Mouse (Mus musculus) liver, embryonic 12.5 days (tissue): ENCODE data around the gene Slc44a5. TPM values are rescaled to one million over a fixed set of nuclear protein-coding genes. Genes with fewer than 3 reads are reported as not detected.
"Not testable (repeated sequence)": the region's sequence is repeated elsewhere in the genome, so short reads cannot be mapped to it uniquely, and the experiment has no call there.

Experiments
- ATAC-seq: fragments of 200-750 bp; cut with Nextera tagmentation; 2 replicates; pipeline ENCODE4 v1.8.0; 2017; ENCODE audit warnings: moderate number of reproducible peaks, mild to moderate bottlenecking, moderate library complexity
- H3K27ac ChIP-seq: fragments of 300-500 bp; sonication (generic); 2 replicates; pipeline ENCODE4 v1.5.1; 2016; ENCODE audit warnings: mild to moderate bottlenecking
- H3K27me3 ChIP-seq: fragments of 300-500 bp; sonication (generic); replicated peaks from 2 replicates; pipeline ENCODE4 v1.6.1; 2016; ENCODE audit warnings: mild to moderate bottlenecking, moderate library complexity
- H3K36me3 ChIP-seq: fragments of 300-500 bp; sonication (generic); 2 replicates; pipeline ENCODE4 v1.6.1; 2016; ENCODE audit warnings: mild to moderate bottlenecking, moderate library complexity
- H3K4me1 ChIP-seq: fragments of 300-500 bp; sonication (generic); 2 replicates; pipeline ENCODE4 v1.6.1; 2016
- H3K4me2 ChIP-seq: fragments of 300-500 bp; sonication (generic); 2 replicates; pipeline ENCODE4 v1.6.1; 2016; ENCODE audit warnings: mild to moderate bottlenecking, moderate library complexity
- H3K4me3 ChIP-seq: fragments of 300-500 bp; sonication (generic); 2 replicates; pipeline ENCODE4 v1.5.1; 2016; ENCODE audit warnings: mild to moderate bottlenecking, moderate library complexity
- H3K9ac ChIP-seq: fragments of 300-500 bp; sonication (generic); 2 replicates; pipeline ENCODE4 v1.6.1; 2016; ENCODE audit warnings: mild to moderate bottlenecking, moderate library complexity
- H3K9me3 ChIP-seq: fragments of 300-500 bp; sonication (generic); replicated peaks from 2 replicates; pipeline ENCODE4 v1.6.1; 2016; ENCODE audit warnings: mild to moderate bottlenecking, moderate library complexity
- WGBS: fragments of 180-500 bp; shearing (Covaris S2); methylation state at CpG from one replicate; pipeline ENCODE4 v1.1.7; 2016; ENCODE audit not compliant: insufficient replicate concordance; 5-methylcytosine and 5-hydroxymethylcytosine counted together
- polyA plus RNA-seq: library from polyadenylated mRNA; unstranded; fragments of >200 nt; fragmentation: Nextera tagmentation; extraction: Ambion mirVana; gene quantifications from 2 replicates; pipeline ENCODE4 v1.2.1, GENCODE M21; 2016

Gene Slc44a5
- polyA plus RNA-seq, 1 experiment from 2014 or later = 0.20 TPM

GRCm38 (mm10) chr3:154071989-154072388, 98.8 kb downstream of the Slc44a5 start:
- not testable (repeated sequence) for H3K27ac ChIP-seq, H3K4me2 ChIP-seq, H3K36me3 ChIP-seq, H3K27me3 ChIP-seq, H3K9me3 ChIP-seq, H3K9ac ChIP-seq, H3K4me3 ChIP-seq, ATAC-seq, H3K4me1 ChIP-seq

GRCm38 (mm10) chr3:154075749-154076148, 102.5 kb downstream of the Slc44a5 start:
- Histone ChIP-seq H3K27me3 (0 out of 2 replicates have a peak, but pooled peaks cover 4% of the 10 kb centered on the region), H3K27ac (no peak overlapping the region), H3K4me3 (no peak overlapping the region), H3K4me2 (no peak overlapping the region), H3K36me3 (no peaks in the 10 kb centered on the region), H3K9me3 (no peaks in the 10 kb centered on the region), H3K9ac (no peak overlapping the region), H3K4me1 (peaks cover 8% of the 10 kb centered on the region)
- WGBS = 73% methylated on average over 10 of the region's 10 CpGs
- no peak for ATAC-seq

GRCm38 (mm10) chr3:154081687-154082086, 108.5 kb downstream of the Slc44a5 start:
- Histone ChIP-seq H3K4me2 (no peak overlapping the region), H3K4me3 (no peak overlapping the region), H3K36me3 (no peaks in the 10 kb centered on the region), H3K27me3 (peaks cover 10% of the 10 kb centered on the region; the same call in 1 of the 2 replicates), H3K9me3 (no peaks in the 10 kb centered on the region), H3K4me1 (peaks cover 16% of the 10 kb centered on the region), H3K9ac (no peak overlapping the region), H3K27ac (no peak overlapping the region)
- ATAC-seq = no peak
- 84% methylated on average over 12 of the region's 12 CpGs for WGBS

GRCm38 (mm10) chr3:154082241-154082640, 109.0 kb downstream of the Slc44a5 start:
- no peaks in the 10 kb centered on the region for H3K36me3 ChIP-seq
- no peak overlapping the region for H3K4me2 ChIP-seq
- ATAC-seq = no peak
- 61% methylated on average over 9 of the region's 9 CpGs for WGBS
- H3K4me1 ChIP-seq = peaks cover 16% of the 10 kb centered on the region
- H3K9ac ChIP-seq = no peak overlapping the region
- H3K4me3 ChIP-seq = no peak overlapping the region
- H3K27ac ChIP-seq = no peak overlapping the region
- no peaks in the 10 kb centered on the region for H3K9me3 ChIP-seq
- H3K27me3 ChIP-seq = peaks cover 10% of the 10 kb centered on the region; the same call in 1 of the 2 replicates

- ATAC-seq = no peak
- Histone ChIP-seq H3K27ac (no peak overlapping the region), H3K4me3 (no peak overlapping the region), H3K4me2 (no peak overlapping the region), H3K27me3 (peaks cover 10% of the 10 kb centered on the region; the same call in 1 of the 2 replicates), H3K9me3 (no peaks in the 10 kb centered on the region), H3K36me3 (no peaks in the 10 kb centered on the region), H3K9ac (no peak overlapping the region), H3K4me1 (peaks cover 16% of the 10 kb centered on the region)
- whole genome bisulfite sequencing = 64% methylated on average over 7 of the region's 7 CpGs
Measured at GRCm38 (mm10) chr3:154082961-154083360, 109.7 kb downstream of the Slc44a5 start.

GRCm38 (mm10) chr3:154089996-154090395, 116.8 kb downstream of the Slc44a5 start:
- Histone ChIP-seq H3K4me3 (no peak overlapping the region), H3K4me2 (no peak overlapping the region), H3K27ac (peak overlapping the region; percentile 94; the same call in 1 of the 2 replicates), H3K9me3 (no peaks in the 10 kb centered on the region), H3K27me3 (no peaks in the 10 kb centered on the region), H3K36me3 (no peaks in the 10 kb centered on the region), H3K9ac (no peak overlapping the region), H3K4me1 (peaks cover 45% of the 10 kb centered on the region)
- ATAC-seq = no peak
- 73% methylated on average over 5 of the region's 5 CpGs for WGBS

- no peaks in the 10 kb centered on the region for H3K36me3 ChIP-seq
- H3K4me1 ChIP-seq = peaks cover 44% of the 10 kb centered on the region
- no peaks in the 10 kb centered on the region for H3K9me3 ChIP-seq
- H3K9ac ChIP-seq = peak overlapping the region; percentile 50
- no peaks in the 10 kb centered on the region for H3K27me3 ChIP-seq
- H3K27ac ChIP-seq = peak overlapping the region; percentile 94
- H3K4me2 ChIP-seq = peak overlapping the region; percentile 80
- ATAC-seq = peak; percentile 94
- 31% methylated on average over 15 of the region's 15 CpGs for WGBS
- H3K4me3 ChIP-seq = peak overlapping the region; percentile 39
Measured at GRCm38 (mm10) chr3:154091468-154092338, 118.5 kb downstream of the Slc44a5 start.

- ATAC-seq = peak; percentile 45
- Histone ChIP-seq H3K9ac (peak overlapping the region; percentile 49), H3K27me3 (no peaks in the 10 kb centered on the region), H3K4me2 (peak overlapping the region; percentile 80), H3K4me1 (peaks cover 44% of the 10 kb centered on the region), H3K27ac (peak overlapping the region; percentile 94), H3K9me3 (no peaks in the 10 kb centered on the region), H3K4me3 (peak overlapping the region; percentile 39), H3K36me3 (no peaks in the 10 kb centered on the region)
- WGBS = 29% methylated on average over 7 of the region's 7 CpGs
Measured at GRCm38 (mm10) chr3:154092466-154092865, 119.2 kb downstream of the Slc44a5 start.

GRCm38 (mm10) chr3:154093745-154094322, 120.6 kb downstream of the Slc44a5 start:
- Histone ChIP-seq H3K9me3 (0 out of 2 replicates have a peak, but pooled peaks cover 6% of the 10 kb centered on the region), H3K4me1 (peaks cover 44% of the 10 kb centered on the region), H3K9ac (no peak overlapping the region), H3K4me3 (no peak overlapping the region), H3K27ac (0 out of 2 replicates have a peak overlapping the region, but pooled peaks have one; percentile 94), H3K27me3 (no peaks in the 10 kb centered on the region), H3K36me3 (no peaks in the 10 kb centered on the region), H3K4me2 (no peak overlapping the region; the same call in 1 of the 2 replicates)
- ATAC-seq = no peak
- 37% methylated on average over 8 of the region's 8 CpGs for WGBS

GRCm38 (mm10) chr3:154101671-154102070, 128.4 kb downstream of the Slc44a5 start:
- Histone ChIP-seq H3K4me3 (no peak overlapping the region), H3K27ac (no peak overlapping the region)

GRCm38 (mm10) chr3:154110528-154110927, 137.3 kb downstream of the Slc44a5 start:
- ATAC-seq = no peak
- no peaks in the 10 kb centered on the region for H3K27me3 ChIP-seq
- H3K4me2 ChIP-seq = no peak overlapping the region
- WGBS = 64% methylated on average over 5 of the region's 5 CpGs
- H3K36me3 ChIP-seq = no peaks in the 10 kb centered on the region
- H3K9ac ChIP-seq = no peak overlapping the region
- H3K4me1 ChIP-seq = no peaks in the 10 kb centered on the region
- H3K27ac ChIP-seq = no peak overlapping the region
- no peaks in the 10 kb centered on the region for H3K9me3 ChIP-seq
- H3K4me3 ChIP-seq = no peak overlapping the region

More at GRCm38 (mm10) chr3:154101671-154102070, 128.4 kb downstream of the Slc44a5 start:
- Histone ChIP-seq H3K9me3 (0 out of 2 replicates have a peak, but pooled peaks cover 6% of the 10 kb centered on the region), H3K36me3 (no peaks in the 10 kb centered on the region), H3K4me1 (no peaks in the 10 kb centered on the region), H3K27me3 (no peaks in the 10 kb centered on the region; the same call in 1 of the 2 replicates), H3K9ac (no peak overlapping the region), H3K4me2 (no peak overlapping the region)
- 70% methylated on average over 9 of the region's 9 CpGs for WGBS
- ATAC-seq = no peak

GRCm38 (mm10) chr3:154111221-154111620, 138.0 kb downstream of the Slc44a5 start:
- ATAC-seq = no peak
- H3K9ac ChIP-seq = no peak overlapping the region
- 62% methylated on average over 5 of the region's 5 CpGs for WGBS

More at GRCm38 (mm10) chr3:154111221-154111620, 138.0 kb downstream of the Slc44a5 start:
- Histone ChIP-seq H3K36me3 (no peaks in the 10 kb centered on the region), H3K4me1 (no peaks in the 10 kb centered on the region), H3K27ac (no peak overlapping the region), H3K4me2 (no peak overlapping the region), H3K9me3 (no peaks in the 10 kb centered on the region), H3K4me3 (no peak overlapping the region), H3K27me3 (no peaks in the 10 kb centered on the region)
